In genomic region chr16:3964990-3965389, GRCm38 (mm10) we compare ENCODE assay signal across 20 mouse cellular contexts. TPM values are rescaled to one million over a fixed set of nuclear protein-coding genes. Genes with fewer than 3 reads are reported as not detected.
A peak's percentile ranks its signal among the peaks of the same experiment; 100 is the strongest.
DNase-seq lines count a peak whose midpoint lies in the region; ATAC-seq and TF ChIP-seq lines count a peak whose summit lies in the region.
"Had no signal": no experiment of that assay in that cellular context is flagged by ENCODE, and none has a peak within 500 bp of the region (broad histone marks: within the 10 kb centered on the region; RNA-seq: fewer than 3 reads in every experiment).

No protein-coding gene starts in this region.

- no peak overlapping the region for H3K27ac ChIP-seq in kidney, embryonic 14.5 days (ENCODE audit: low read depth, low read length)
- H3K27ac ChIP-seq in cerebellum, adult 2 months (ENCODE audit: insufficient read depth, low read length): no peak overlapping the region
- H3K27ac ChIP-seq in intestine, embryonic 14.5 days (ENCODE audit: low read depth): no peak overlapping the region
- H3K27ac ChIP-seq: hindbrain, embryonic 15.5 days; left cerebral cortex, adult 2 months; limb, embryonic 10.5 days; liver, embryonic 13.5 days had no signal

- no peaks in the 10 kb centered on the region for H3K36me3 ChIP-seq in kidney, embryonic 14.5 days (ENCODE audit: control insufficient read depth, insufficient read depth, low read length)
- no peaks in the 10 kb centered on the region for H3K36me3 ChIP-seq in intestine, embryonic 14.5 days (ENCODE audit: control insufficient read depth, insufficient read depth, low read length)
- H3K36me3 ChIP-seq: G1E; hindbrain, embryonic 15.5 days; limb, embryonic 10.5 days; liver, embryonic 13.5 days had no signal

- peak; percentile 29 for DNase-seq in cerebellum, adult 11 months
- no peak for DNase-seq in cerebellum, postnatal 4 days (ENCODE audit: low spot score in 2 of 2)
- no peak for DNase-seq in kidney, adult 11 months
- peak; percentile 44 for DNase-seq in cerebellum, adult 2 months
- no peak for DNase-seq in intestine, embryonic 14.5 days (ENCODE audit: low spot score)
- DNase-seq in left cerebral cortex, adult 11 months (ENCODE audit: low spot score): no peak
- DNase-seq in lung, postnatal 25 days (ENCODE audit: low spot score): no peak
- DNase-seq: heart, adult 11 months; heart, postnatal 36 days; liver, embryonic 13.5 days; midbrain, embryonic 14.5 days; retina, postnatal 1 day; thymus, postnatal 14 days had no signal

- no peak overlapping the region for H3K9ac ChIP-seq in kidney, embryonic 14.5 days (ENCODE audit: low read depth, low read length)
- no peak overlapping the region for H3K9ac ChIP-seq in intestine, embryonic 14.5 days (ENCODE audit: low read length)
- H3K9ac ChIP-seq: hindbrain, embryonic 15.5 days; liver, embryonic 13.5 days had no signal

- TF ChIP-seq POLR2A in cerebellum, adult 2 months (IDR thresholded peaks at IDR 0.05; ENCODE audit: borderline replicate concordance, insufficient read depth, low read length): no peak

- H3K4me3 ChIP-seq in kidney, embryonic 14.5 days (ENCODE audit: low read length): no peak overlapping the region
- no peak overlapping the region for H3K4me3 ChIP-seq in cerebellum, adult 2 months (replicated peaks; ENCODE audit: insufficient read depth, low read depth, low read length)
- H3K4me3 ChIP-seq in intestine, embryonic 14.5 days (ENCODE audit: low read depth, low read length): no peak overlapping the region
- H3K4me3 ChIP-seq: hindbrain, embryonic 15.5 days; left cerebral cortex, adult 2 months; limb, embryonic 10.5 days; liver, embryonic 13.5 days had no signal

- H3K4me2 ChIP-seq in kidney, embryonic 14.5 days (replicated peaks; ENCODE audit: low read depth, low read length): no peak overlapping the region
- no peak overlapping the region for H3K4me2 ChIP-seq in intestine, embryonic 14.5 days (ENCODE audit: low read length)
- H3K4me2 ChIP-seq: hindbrain, embryonic 15.5 days; liver, embryonic 13.5 days had no signal

- H3K9me3 ChIP-seq in kidney, embryonic 14.5 days (ENCODE audit: control insufficient read depth, low read length): no peaks in the 10 kb centered on the region
- no peaks in the 10 kb centered on the region for H3K9me3 ChIP-seq in intestine, embryonic 14.5 days (ENCODE audit: control insufficient read depth, low read length)
- H3K9me3 ChIP-seq: G1E; hindbrain, embryonic 15.5 days; limb, embryonic 10.5 days; liver, embryonic 13.5 days had no signal

- WGBS in kidney, embryonic 14.5 days: 61% methylated on average over 10 of the region's 10 CpGs
- WGBS in cerebellum, adult 2 months: 23% methylated on average over 10 of the region's 10 CpGs
- WGBS in intestine, embryonic 14.5 days: 79% methylated on average over 10 of the region's 10 CpGs

- ATAC-seq in kidney, embryonic 14.5 days (ENCODE audit: low FRiP score, low TSS enrichment): 0 out of 2 replicates have a peak, but pooled peaks have one; percentile 39
- 0 out of 2 replicates have a peak, but pooled peaks have one; percentile 58 for ATAC-seq in intestine, embryonic 14.5 days (replicated peaks; ENCODE audit: low FRiP score, low TSS enrichment, low read depth)
- ATAC-seq: CD4-positive, CD25-positive, alpha-beta regulatory T cell, adult 4 months; forebrain, embryonic 16.5 days had no signal

- no peaks in the 10 kb centered on the region for H3K27me3 ChIP-seq in kidney, embryonic 14.5 days (ENCODE audit: control insufficient read depth, insufficient read depth, low read length)
- no peaks in the 10 kb centered on the region for H3K27me3 ChIP-seq in cerebellum, adult 2 months (ENCODE audit: control insufficient read depth, insufficient read depth, low read length)
- no peaks in the 10 kb centered on the region for H3K27me3 ChIP-seq in intestine, embryonic 14.5 days (replicated peaks; ENCODE audit: control insufficient read depth, insufficient read depth, low read length)
- H3K27me3 ChIP-seq: hindbrain, embryonic 15.5 days; liver, embryonic 13.5 days had no signal

- TF ChIP-seq CTCF in cerebellum, adult 2 months (IDR thresholded peaks at IDR 0.05; ENCODE audit: borderline replicate concordance, insufficient read depth, low read depth, low read length): no peak

- H3K4me1 ChIP-seq in kidney, embryonic 14.5 days (ENCODE audit: control insufficient read depth, insufficient read depth, low read length): 0 out of 2 replicates have a peak, but pooled peaks cover 3% of the 10 kb centered on the region
- H3K4me1 ChIP-seq in cerebellum, adult 2 months (ENCODE audit: control insufficient read depth, insufficient read depth, low read length): peaks cover 11% of the 10 kb centered on the region
- no peaks in the 10 kb centered on the region for H3K4me1 ChIP-seq in intestine, embryonic 14.5 days (replicated peaks; ENCODE audit: control insufficient read depth, insufficient read depth, low read length)
- H3K4me1 ChIP-seq: hindbrain, embryonic 15.5 days; limb, embryonic 10.5 days; liver, embryonic 13.5 days had no signal

RNA-seq across cellular contexts. Expression of gene Nlrc3, which starts 11.4 kb away (rescaled TPM):
- polyA plus RNA-seq in kidney, embryonic 14.5 days (2014; fragmentation: Nextera tagmentation; extraction: Ambion mirVana): 1.7 and 2.1 TPM in 2 replicates
- 2.2 and 2.7 TPM in 2 replicates for polyA plus RNA-seq in cerebellum, adult 2 months (2012; rRNA removed)
- 0.84 and 1.6 TPM in 2 replicates for polyA plus RNA-seq in intestine, embryonic 14.5 days (2014; fragmentation: Nextera tagmentation; extraction: Ambion mirVana)
- polyA plus RNA-seq: G1E had no signal

RNA-seq across cellular contexts. Expression of gene Slx4, which starts 38.6 kb away (rescaled TPM):
- 15.8 and 33.2 TPM in 2 replicates for polyA plus RNA-seq in kidney, embryonic 14.5 days (2014; fragmentation: Nextera tagmentation; extraction: Ambion mirVana)
- polyA plus RNA-seq in cerebellum, adult 2 months (2012; rRNA removed): 39.9 and 43.4 TPM in 2 replicates
- polyA plus RNA-seq in intestine, embryonic 14.5 days (2014; fragmentation: Nextera tagmentation; extraction: Ambion mirVana): 23.5 and 23.8 TPM in 2 replicates

RNA-seq across cellular contexts. Expression of gene Cluap1, which starts 56.4 kb away (rescaled TPM):
- 25.0 and 26.2 TPM in 2 replicates for polyA plus RNA-seq in kidney, embryonic 14.5 days (2014; fragmentation: Nextera tagmentation; extraction: Ambion mirVana)
- 24.6 and 26.5 TPM in 2 replicates for polyA plus RNA-seq in cerebellum, adult 2 months (2012; rRNA removed)
- polyA plus RNA-seq in intestine, embryonic 14.5 days (2014; fragmentation: Nextera tagmentation; extraction: Ambion mirVana): 21.8 and 24.3 TPM in 2 replicates

RNA-seq across cellular contexts. Expression of gene 1700037C18Rik, which starts 56.5 kb away (rescaled TPM):
- 7.0 and 10.2 TPM in 2 replicates for polyA plus RNA-seq in kidney, embryonic 14.5 days (2014; fragmentation: Nextera tagmentation; extraction: Ambion mirVana)
- polyA plus RNA-seq in cerebellum, adult 2 months (2012; rRNA removed): 4.8 and 5.8 TPM in 2 replicates
- polyA plus RNA-seq in intestine, embryonic 14.5 days (2014; fragmentation: Nextera tagmentation; extraction: Ambion mirVana): 4.8 and 5.3 TPM in 2 replicates

Comparison
In these comparisons a context has a peak if more than half of its experiments do, and no peak if none do; other contexts are left out.
1. DNase-seq: peak in cerebellum, adult 11 months (single experiment) and cerebellum, adult 2 months (2 of 2); none in cerebellum, postnatal 4 days (0 of 2), kidney, adult 11 months (single experiment), intestine, embryonic 14.5 days (single experiment), left cerebral cortex, adult 11 months (single experiment) and lung, postnatal 25 days (single experiment).